Mouse (Mus musculus) inflammation-experienced regulatory T-cells, adult 6 months (primary cell): ENCODE data around the gene Slc5a10. TPM values are rescaled to one million over a fixed set of nuclear protein-coding genes. Genes with fewer than 3 reads are reported as not detected.
A peak's percentile ranks its signal among the peaks of the same experiment; 100 is the strongest.

Experiments used
- ATAC-seq: one replicate; pipeline ENCODE4 v1.8.0; 2017
- polyA plus RNA-seq, 3 experiments: library from polyadenylated mRNA; unstranded; fragments of 100-300 nt; shearing (Covaris generic); gene quantifications; one replicate each; pipeline ENCODE4 v1.2.1; 2017

Slc5a10 gene
- polyA plus RNA-seq, 3 experiments from 2014 or later = 0.38 TPM; not detected in 2

DNA sequence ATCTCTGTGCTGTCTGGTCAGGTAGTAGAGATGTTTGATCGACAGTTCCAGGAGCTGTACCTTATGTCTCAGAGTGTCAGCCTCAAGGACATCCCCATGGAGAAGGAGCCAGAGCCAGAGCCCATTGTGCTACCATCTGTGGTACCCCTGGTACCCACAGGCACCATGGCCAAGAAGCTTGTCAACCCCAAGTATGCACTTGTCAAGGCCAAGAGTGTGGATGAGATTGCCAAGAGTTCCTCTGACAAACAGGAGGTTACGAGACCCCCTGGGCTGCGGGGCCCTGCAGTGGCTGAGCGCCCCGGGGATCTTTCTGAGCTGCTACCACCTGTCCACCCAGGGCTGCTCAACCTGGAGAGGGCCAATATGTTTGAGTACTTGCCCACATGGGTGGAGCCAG, 18.1 kb downstream of the Slc5a10 start:
- ATAC-seq = no peak

DNA sequence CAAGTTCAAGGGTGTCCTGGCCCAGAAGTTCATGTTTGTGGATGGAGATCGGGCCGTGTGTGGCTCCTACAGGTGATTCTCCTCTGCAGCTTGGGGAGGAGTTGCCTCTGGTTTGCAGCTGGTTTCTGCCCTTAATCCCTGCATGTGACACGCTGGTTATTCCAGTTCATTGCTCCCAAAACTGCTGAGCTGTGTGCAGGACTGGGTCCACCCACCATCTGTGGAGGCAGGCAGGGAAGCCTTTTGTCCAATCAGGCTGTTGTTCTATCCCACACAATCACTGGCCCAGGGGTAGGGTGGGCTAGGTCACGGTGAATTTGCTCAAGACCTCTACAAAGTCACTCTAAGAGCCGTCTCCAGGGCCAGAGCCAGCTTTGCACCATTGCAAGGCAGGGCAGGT, 18.9 kb downstream of the Slc5a10 start:
- no peak for ATAC-seq

DNA sequence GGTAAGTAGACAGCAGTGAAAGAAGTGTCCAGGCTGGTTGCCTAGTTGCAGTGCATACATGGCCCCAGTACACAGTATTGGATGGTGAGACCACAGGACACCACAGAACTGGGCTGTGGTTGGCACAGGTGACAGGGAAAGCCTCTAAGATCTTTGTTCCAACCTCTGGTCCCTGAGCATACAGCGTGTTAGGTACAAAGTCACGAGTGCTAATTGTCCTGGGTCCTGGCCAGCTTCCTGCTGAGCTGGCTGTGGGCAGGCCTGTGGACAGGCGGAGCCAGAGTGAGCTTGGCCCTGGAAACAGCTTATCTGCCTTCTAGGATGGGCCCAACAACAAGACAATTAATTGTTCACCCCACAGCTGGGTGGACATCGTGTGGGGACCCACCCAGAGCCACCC, 20.7 kb downstream of the Slc5a10 start:
- ATAC-seq = no peak

DNA sequence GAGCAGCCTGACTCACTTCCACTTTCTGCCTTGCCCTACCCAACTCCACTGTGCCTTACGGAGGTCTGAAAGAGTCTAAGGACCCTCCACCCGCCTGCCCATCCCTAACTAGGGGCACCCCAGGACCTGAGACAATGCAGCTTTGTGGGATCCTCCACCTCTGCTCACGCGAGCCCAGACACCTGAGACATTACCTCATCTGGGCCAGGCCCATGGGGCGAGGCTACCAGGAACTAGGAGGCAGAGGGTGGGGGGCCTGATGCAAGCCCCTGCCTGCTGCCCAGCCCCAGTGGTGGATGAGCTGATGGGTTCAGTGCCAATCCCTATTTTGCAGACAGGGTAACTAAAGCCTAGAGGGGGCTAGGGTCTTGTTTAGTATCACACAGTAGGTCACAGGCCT, 21.2 kb downstream of the Slc5a10 start:
- ATAC-seq = no peak

DNA sequence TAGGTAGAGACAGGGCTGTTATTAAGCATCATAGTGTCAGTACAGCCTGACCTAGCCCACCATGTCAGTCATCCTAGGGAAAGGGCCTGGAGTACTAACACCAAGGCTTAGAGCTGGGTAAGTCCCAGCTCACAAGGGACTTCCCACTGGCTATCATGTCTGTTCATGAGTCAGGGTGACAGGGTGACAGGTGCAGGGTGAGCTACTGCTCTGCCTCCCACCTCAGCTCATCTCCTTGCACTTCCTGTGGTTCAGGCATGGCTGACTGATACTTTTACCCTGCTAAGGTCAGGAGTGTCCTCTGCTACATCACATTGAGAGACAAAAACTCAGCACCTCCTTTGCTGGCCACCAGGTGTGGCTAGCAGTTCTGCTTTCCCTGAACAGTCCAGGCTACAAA, 21.8 kb downstream of the Slc5a10 start:
- ATAC-seq = peak; percentile 83

DNA sequence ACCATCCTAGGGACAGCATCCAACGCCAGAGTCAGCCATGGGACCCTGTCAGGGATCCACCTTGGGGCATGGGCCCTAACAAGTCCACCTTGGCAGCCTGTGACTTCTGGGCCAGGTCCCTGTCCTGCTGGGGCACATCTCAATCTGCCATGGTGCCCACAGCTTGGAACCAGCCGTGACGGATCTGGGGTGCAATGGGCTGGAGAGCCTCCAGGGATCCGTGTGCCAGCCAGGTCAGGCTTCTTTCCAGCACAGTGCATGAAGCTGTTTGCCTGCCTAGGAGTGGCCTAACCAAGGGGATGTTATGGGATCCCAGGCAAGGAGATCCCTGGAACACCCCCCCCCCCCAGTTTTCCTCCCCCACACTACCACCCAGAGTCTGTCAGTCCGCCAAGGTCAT, 27.6 kb downstream of the Slc5a10 start:
- no peak for ATAC-seq

DNA sequence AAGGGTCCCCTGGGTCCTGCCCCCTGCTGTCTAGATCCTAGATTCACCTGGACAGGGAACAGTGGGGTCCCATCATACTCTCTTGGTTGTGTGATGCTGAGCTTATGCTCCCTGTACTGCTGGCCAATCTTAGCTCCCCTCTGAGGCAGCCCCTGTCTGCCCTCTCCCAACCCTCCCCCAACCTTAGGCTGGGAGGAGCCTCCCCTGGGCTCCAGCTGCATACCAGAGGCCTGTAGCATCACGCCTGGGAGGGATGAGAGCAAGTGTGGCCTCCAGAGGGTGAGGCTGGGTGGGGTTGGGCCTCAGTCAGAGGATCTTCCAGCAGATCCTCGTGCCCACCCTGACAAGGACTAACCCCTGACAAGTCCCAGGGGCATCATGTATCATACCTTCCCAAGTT, 33.0 kb downstream of the Slc5a10 start:
- ATAC-seq = no peak

DNA sequence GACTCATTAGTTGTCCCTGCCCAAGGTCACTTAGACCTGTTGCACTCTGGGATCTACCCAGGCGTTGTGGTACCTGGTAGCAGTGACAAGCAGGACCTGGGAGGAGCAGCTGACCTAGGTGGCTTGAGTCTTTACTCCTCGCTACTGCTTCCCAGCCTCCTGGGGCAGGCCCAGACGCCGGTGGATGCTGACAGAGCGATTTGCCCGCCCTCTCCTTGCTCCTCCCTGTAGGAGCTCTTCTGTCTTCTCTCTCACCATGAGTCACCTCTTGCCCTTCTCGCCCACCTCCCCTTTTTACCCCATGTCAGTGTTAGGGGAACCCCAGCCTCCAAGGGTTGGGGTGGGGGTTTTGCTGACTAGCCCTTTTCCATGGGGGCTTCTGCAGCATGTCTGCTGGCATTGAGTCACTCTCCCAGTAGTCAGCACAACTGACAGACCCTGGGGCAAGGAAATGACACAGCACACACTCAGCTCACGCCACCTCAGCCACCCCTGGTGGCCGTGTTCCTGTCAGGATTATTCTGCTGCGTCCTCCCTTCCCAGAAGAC, 33.6 kb downstream of the Slc5a10 start:
- ATAC-seq = peak; percentile 40

DNA sequence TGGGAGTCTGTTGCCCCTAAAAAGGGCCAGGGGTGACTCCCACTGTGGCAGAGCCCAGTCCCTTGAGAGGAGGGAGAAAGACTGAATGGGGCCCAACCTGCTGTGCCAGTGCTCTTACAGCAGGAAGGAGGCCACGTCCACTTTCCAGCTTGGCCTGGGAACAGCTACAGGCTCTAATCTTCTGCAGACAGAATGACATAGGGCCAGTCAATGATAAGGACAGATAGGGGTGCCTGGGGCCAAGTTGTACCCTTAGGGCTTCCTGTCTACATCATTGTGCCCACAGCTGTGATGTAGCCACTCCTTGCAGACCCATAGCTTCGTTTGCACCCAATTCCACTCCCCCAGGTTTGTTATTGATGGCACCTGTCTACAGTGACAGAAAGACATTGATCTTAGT, 34.5 kb downstream of the Slc5a10 start:
- ATAC-seq = no peak

DNA sequence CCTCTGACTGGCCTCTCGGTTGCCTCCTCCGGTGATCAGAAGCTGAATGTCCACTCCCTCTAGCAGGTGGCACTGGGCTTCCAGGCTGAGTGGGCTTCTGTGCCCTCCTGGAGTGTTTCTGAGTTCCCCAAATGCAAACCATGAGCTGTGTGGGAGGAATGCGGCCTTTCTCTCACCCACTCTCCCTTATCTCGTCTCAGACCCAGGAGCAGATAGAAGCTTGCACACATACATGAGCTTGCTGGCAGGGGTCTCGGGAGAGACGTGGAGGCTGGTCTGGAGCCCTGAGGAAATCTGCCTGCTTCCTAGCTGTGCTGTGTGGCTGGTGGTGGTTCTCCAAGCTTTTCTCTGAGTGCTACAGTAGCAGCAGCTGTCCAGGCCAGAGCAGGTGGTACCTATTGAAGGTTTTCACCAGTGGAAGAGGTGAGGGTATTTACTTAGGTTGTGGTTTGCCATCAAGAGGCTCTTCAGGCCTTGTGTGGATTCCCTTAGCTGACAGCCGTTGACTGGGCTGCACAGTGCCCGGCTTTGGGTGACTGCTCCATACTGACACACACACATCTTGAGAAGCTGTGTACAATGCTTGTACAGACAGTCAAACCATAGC, 35.4 kb downstream of the Slc5a10 start:
- ATAC-seq = no peak

DNA sequence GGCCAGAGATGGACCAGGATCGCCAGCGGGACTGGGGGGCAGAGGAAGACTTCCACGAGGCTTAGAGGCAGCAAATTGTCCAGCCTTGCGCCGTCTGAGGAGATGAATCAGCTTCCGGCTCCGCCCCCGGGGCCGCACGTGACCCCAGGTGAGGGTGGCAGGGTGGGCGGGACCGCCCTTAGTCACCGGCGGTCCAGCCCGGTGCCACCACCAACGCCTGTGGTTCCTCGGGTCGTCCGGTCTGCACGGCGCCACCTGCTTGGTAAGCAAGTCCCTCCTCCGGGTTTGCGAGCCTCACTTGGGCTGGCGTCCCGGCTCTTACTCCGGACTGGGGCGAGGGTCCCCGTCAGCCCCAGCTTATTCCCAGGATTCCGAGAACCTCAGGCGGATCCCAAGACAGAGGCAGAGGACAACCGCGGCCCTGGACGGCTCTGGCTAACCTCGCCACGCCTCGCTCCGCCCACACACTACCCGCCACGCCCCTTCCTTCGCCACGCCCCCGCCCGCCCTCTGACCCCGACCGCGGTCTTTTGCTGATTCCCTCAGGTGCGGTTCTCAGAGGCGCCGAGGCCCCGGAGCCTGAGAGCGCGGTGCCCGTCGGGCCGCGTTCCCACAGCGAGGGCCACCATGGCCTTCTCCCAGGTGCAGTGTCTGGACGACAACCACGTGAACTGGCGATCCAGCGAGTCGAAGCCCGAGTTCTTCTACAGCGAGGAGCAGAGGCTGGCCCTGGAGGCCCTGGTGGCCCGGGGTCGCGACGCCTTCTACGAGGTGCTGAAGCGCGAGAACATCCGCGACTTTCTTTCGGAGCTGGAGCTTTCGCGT, 36.5 kb downstream of the Slc5a10 start, which contains the start of gene Fam83g:
Fam83g (plus strand) TSS at position 185 of the 825 bp plus-strand sequence.
- ATAC-seq = peak; percentile 45

DNA sequence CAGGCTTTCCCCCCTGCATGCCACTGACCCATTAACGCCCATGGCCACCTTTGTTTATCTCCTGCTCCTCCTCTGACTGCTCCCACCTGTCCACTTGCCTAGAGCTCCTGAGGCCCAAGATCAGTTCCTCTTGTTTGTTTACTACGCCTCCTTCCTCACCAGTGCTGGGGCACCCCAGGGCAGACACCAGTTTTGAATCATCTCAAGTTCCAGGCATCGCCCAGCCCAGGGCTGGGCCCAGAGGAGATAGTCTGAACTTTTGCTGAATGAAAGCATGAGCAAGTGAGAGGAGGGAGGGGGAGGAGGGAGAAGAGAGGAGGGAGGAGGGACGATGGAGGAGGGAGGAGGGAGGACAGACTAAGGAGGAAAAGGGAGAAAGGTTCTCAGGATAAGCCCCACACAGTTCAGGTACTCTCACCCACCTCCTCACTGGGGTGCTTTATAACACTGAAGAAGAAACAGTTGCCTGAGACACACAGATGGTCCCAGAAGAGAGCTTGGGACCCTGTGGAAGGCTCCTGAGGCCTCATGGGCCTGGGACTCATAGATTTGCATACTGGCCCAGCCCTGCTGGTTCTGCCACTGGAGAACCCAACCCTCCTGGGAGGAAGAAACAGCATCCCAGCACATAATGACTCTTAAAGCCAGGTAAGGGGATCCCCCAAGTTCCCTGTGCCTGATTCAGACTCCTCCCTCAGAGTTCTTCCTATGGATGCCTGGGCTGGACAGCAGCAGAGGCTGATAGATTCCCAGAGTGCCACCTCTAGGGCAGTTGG, 41.3 kb downstream of the Slc5a10 start:
- no peak for ATAC-seq

DNA sequence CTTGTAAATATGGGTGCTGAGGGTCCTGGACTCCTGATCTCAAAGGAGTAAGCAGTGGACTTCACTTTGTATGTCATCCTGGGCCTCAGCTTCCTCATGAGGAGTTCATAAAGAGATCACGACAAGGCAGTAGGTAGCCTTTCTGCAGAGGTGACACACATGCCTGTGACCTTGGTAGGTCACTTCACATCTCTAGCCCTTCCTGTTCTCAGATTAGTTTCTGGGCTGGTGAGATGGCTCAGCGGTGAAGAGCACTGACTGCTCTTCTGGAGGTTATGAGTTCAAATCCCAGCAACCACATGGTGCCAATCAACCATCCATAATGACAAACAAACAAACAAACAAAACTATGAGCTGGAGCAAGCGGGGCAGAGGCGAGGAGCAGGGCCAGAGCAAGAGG, 42.9 kb downstream of the Slc5a10 start:
- ATAC-seq = no peak

DNA sequence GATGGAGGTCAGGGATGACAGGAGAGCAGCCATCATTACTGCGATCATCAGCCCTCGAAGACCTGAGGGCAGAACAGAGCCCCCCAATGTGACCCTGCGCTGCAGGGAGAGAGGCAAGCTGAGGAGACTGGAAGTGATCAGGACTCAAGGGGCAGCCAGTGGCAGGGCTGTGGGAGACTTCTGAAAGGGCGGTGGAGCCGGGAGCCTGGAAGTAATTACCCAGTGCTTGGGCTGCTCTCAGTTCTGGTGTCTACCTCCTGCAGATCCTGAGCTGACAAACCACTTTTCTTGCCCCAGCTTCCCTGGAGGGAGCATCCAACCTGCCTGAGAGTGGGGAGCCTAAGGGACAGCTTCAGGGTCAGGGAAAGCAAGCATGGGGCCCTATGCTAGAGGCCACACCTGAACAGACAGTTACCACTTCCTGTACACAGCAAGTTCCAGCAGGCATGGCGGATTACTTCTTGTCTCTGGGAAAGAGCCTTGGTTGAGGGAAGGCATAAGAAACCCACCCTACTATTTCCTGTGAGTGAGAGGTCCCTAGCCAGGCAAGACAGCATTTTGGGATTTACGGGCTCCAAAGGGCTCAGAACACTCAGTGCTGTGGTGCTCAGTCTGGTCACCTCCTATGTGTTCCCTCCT, 44.3 kb downstream of the Slc5a10 start:
- no peak for ATAC-seq

DNA sequence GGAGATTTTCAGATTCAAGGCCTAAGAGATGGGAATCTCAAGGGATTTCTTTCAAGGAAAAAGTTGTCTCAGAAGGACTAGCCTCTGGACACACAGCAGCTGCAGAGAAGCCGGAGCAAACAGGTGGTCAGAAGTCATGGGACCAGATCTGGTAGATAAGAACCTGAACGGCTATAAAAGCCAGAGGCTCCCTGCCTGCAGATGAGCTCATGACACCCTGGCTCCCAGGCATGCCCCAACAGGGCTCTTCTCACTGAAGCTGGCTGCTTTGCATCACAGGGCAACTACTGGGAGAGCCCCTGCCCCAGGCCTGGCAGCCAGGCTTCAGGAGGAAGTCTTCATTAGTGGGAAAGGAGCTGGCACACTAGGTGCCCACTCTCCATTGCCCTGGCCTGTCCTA, 45.3 kb downstream of the Slc5a10 start:
- no peak for ATAC-seq

DNA sequence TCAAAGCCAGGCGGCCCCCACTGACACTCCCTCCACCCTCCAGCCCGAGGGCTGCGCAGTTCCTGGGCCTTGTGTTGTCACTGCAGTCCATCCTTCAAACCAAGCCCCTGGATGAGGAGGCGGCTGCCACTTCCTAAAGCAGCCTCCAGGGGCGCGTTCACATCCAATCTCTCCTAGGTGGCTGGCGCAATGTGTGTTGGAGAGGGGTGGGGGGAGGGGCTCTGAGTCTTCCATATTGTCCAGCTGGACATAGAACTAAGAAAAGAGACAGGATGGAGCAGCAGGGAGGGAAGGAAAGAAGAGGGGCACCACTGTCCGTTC, 45.8 kb downstream of the Slc5a10 start:
- ATAC-seq = no peak

DNA sequence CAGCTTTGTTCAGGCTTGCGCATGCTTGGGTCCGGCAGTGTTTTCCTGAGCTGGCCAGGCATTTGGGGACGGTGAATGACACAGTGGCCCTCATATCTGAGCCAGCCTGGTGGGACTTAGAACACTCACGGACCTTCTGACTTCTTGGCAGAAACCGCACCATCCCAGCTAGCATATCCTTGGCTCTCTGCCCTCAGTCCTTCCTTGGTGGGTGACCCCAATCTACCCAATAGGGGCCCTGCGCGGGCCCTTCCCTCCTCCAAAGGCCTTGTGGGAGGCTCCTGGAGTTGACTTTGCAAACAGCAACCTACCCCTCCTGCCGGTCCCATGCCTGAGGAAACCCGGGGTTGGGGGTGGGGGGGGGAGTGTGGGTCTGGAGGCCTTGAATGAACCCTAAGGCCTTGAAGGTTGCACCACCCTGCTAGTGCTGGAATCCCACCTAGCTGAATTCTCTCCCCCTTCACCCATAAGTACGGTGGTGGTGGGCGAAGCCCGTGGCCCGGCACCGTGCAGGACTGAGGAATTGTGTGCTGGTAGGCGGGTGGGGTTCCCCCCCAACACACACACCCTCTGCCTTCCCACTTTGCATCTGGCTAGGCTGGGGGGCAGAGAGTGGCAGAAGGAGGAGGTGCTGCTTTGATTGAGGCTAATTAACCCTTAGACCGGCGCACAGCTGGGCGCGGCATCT, 46.3 kb downstream of the Slc5a10 start:
- no peak for ATAC-seq

DNA sequence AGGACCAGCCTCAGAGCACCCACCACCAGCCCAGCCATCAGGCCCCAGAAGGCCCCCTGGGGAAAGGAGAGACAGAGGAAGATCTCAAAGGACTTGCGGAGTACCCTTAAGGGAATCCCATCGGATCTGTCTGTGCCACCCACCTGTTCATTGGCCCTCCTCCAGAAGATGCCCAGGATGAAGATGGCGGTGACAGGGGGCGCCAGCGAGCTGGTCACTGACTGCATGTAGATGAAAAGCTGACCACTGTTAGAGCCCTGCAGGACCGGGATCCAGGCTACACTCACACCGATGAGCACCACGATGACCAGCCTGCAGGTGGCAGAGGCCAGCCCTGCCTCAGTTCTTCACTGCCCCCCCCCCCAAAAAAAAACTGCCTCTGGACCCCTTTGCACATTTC, 46.9 kb downstream of the Slc5a10 start:
- ATAC-seq = no peak

DNA sequence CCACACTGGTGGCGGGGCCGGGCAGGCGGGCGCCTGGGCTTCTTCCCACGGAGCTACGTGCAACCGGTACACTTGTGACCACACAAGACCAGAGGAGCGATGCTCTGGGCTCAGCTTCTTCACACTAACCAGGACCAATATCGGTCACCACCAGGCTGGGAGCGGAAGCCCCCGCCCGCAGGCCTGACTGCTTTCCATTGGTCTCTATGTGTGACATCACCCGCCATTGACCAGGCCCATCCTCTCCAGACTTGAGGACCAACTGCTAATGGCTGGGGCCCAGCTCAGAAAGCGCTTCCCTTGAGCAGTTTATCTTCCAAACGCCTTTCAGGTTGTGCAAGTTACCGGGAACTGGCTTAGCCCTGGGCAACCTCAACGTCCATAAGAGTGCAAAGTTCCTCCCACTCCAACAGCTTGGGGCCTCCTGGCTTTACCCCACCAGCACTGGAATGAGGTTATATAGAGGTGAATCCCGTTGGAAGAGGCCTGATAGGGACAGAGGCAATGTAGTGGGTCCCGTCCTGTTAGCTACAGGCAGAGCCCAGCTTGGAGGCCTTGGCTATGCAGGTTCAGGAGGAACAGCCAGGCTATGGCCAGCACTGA, 48.7 kb downstream of the Slc5a10 start:
- ATAC-seq = no peak

DNA sequence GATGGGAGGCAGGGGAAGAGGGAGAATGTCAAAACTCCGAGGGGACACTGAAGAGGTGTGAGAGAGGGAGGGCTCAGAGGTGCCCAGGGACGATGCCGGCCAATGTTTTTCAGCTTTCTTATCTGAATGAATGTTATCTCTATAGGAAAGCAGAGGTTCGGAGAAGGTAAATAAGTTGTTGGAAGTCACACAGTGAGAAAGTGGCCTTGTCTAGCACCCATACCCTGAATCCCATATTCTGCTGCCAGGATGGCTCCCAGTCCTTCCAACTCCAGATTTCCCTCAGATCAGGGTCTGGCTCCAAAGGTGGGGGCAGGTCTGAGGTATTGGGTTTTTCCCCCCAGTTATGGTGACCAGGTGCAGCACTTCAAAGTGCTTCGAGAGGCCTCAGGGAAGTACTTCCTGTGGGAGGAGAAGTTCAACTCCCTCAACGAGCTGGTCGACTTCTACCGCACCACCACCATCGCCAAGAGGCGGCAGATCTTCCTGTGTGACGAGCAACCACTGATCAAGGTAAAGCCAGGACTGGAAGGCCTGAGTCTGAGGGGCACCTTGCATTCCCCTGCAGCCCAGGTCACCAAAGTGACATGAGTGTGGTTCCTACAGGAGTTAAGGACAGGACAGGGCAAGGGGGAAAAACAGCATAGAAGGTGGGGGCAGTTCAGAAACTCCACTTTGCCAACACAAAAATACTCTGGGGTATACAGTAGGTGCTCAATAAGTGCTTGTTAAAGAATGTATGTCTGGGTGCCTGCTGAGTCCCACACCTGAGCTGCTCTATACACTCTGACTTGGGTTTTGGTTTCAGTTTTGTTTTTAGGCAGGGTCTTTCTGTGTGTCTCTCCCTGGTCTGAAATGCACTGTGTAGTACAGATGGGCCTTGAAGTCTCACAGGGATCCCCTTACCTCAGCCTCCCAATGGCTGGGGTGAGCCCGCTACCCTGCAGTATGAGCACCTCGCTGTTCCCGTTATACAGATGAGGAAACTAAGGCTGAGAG, 50.8 kb downstream of the Slc5a10 start:
- peak; percentile 73 for ATAC-seq

DNA sequence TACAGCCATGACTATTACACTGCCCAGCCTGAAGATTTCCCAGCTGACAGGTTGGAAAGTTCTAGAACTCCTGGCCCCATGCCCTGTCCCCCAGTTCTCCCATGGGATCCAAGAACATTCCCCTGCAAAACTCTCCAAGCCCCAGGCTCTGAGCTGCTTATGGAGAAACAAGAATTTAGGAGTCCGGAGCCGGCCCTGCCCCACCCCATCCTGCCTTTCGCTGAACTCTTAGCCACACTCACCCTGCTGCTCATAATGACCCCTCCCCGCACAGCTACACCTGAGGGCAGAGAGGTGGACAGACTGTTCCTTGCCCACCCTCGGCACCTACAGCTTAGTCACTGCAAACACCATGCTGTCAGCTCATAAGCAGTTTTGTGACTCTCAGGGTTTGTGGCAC, 52.8 kb downstream of the Slc5a10 start:
- no peak for ATAC-seq
